Mouse (Mus musculus): ENCODE data around the gene Ank3.

Ank3 gene

DNA sequence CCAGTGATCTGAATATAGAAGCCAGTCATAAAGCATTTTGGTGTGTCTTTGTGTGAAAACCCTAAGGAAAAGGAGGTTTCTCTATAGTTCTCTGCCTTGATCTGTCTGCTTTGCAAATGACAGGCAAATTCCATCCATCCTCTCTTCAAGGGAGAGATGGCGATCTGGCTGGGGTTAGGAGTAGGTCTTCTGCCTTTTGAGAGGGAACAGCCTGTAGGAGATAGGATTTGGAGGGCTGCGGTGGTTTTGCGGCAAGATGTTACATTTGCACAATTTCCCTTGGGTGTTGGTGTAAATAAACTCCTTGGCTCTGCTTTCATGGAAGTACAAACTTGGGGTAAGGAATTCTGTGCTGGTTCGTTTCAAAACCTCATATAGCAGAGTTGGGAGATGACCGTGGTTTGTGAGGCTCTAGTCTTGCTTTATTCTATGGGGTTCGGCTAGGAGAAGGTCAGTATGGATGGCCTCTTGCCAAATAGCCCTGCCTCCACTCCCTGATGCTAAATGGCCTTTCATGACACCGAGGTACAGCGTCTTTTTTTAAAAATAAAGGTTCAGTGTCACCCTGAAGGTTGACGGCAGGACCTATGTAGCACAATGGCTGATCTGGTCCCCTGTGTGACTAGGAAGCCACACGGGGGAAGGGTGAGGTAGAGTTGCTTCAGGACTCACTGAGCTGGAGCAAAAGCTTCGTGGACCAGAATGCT is 309.4 kb downstream of the Ank3 start:
- DNase-seq (ENCODE audit: low read depth in 2 of 2, low spot score in 2 of 2): no peak

DNA sequence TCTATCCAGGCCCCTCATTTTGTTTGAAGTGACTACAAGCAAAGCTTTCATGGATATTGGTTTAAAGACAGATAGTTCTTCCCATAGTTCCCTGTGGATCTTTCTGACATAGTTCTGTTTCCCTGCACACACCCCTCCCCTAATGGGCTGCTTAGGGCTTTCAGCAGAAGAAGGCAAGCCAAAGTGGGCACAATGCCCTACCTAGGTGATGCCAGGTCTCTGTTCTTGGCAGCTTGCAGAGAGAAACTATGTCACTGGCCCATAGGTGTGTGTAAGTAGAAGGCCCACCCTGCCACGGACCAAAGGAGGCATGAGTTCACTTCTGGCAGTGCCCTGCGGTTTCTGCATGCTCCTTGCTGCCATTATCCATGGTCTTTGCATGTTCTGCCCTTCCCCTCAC is 311.1 kb downstream of the Ank3 start:
- DNase-seq (ENCODE audit: low read depth in 2 of 2, low spot score in 2 of 2): no peak

- DNase-seq (ENCODE audit: low read depth in 2 of 2, low spot score in 2 of 2): no peak
Measured at GRCm38 (mm10) chr10:69710802-69711201, 312.2 kb downstream of the Ank3 start.

DNA sequence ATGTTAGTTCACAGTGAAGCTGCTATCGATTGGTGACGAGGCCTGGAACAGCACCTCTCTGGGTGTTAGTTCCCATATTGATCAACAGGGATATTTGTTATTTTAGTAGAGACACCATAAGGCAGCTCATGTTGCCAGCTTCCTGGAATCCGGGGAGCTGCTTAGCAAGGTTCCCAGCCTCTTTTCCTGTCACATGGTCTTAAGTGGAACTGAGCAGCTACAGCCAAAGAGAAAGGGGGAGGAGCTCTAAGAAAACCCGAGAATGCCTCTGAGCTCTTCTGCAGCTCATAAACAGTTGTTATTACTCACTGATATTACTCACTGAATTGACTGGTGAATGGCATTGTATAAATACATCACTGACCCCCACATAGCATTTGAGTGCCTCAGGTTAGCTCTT is 318.3 kb downstream of the Ank3 start:
- no peak for DNase-seq (ENCODE audit: low read depth in 2 of 2, low spot score in 2 of 2)

DNA sequence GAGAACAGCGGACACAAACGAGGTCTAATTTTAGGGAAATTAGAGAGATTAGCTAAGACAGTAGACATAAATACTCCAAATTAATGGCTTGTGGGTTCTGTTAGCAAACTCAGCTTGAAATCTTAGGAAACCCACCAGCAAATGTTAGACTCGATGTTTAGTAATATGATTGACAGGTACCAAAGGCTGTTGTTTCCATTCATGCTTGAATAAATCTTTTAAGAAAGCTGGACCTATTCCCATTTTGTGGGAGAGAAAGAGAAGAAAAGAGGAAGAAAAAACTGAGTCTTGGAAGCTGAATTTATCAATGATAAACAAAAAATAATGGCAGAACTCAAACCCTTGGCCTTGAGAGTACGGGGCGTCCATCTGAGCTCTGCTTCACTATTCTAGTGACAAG is 320.8 kb downstream of the Ank3 start:
- DNase-seq (ENCODE audit: low read depth in 2 of 2, low spot score in 2 of 2): no peak

DNA sequence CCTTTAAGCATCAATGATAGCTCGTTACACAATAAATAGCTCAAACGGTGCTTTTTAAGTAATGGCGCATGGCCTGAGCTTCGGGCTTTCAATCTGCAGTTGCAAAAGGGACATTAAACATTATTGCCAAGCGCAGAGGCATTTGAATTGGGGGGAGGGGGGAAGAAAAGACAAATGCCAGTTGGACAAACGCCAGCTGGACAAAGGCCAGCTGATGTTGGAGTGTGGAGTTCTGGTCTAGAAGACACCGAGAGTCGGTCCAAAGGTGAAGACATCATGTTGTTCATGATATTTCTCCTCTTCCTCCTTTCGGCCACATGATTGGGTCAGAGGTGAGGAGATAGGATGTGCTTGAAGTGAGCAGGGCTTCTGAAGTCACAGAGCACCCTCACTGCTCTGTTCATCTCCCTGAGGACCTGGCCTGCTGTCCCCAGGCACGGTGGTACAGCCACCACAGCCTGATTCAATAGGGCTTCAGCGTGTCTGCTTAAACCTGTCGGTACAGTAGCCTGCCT is 321.4 kb downstream of the Ank3 start:
- DNase-seq (ENCODE audit: low read depth in 2 of 2, low spot score in 2 of 2): no peak

GRCm38 (mm10) chr10:69720452-69720851 is 321.9 kb downstream of the Ank3 start:
- DNase-seq (ENCODE audit: low read depth in 2 of 2, low spot score in 2 of 2): no peak

DNA sequence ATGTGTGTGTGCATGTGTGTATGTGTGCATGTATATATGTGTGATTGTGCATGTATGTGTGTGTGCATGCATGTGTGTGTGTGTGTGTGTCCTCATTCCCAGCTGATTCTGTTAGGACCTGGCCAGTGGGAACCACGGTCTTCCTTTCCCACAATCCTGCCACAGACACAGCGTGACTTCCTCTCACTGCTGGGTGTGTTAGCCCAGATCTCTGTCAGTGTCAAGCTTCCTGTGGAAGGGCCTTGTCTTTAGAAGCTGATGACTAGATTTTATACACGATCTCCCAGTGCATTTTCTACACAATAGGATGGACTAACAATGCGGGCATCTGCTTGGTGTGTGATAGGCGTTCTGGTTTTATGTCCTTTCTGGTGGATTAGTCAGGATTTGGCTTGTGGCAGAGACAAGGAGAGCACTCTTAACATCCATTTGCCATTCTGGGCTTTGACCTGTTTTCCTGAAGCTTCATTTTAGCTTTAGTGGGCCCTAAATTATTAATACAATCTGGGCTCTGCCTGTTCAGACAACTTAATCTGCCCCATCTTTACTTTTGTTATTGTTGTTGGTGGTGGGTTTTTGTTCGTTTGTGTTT is 322.4 kb downstream of the Ank3 start:
- no peak for DNase-seq (ENCODE audit: low read depth in 2 of 2, low spot score in 2 of 2)

GRCm38 (mm10) chr10:69724159-69724558 is 325.6 kb downstream of the Ank3 start:
- DNase-seq (ENCODE audit: low read depth in 2 of 2, low spot score in 2 of 2): no peak

DNA sequence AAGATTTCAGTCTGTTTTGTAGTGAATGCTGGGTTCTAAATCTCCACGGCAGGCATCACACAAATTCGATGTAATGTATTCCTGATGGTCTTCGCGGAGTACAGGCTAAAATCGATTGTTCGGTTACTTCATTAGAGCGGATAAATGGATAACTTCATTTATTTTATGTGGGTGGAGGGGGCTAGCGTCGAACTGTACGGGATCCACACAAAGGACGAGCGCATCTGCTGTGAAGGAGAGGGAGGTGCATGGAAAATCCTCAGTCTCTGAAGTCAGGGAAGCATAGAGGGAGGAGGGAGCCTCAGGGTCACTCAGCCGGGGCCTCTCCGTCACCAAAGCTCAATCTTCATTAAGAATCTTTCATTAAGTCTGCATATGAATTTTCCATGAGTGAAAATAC is 326.5 kb downstream of the Ank3 start:
- no peak for DNase-seq (ENCODE audit: low read depth in 2 of 2, low spot score in 2 of 2)

DNA sequence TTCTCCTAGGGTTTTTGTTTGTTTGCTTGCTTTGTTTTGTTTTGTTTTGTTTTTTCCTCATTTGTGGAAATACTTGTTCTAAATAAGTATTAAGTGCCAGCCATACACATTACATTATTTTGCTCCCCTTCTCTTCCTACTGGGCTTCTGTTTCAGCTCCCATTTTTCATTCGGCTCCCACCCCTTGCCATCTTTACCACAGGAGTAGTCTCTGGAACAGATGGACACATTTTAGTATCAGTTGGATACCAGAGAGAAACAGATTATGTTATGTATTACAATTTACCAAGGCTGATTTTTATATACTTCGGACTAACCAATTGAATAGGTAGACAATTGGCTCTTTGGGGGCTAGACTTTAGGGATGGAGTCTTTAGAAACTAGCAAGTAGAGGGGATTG is 327.7 kb downstream of the Ank3 start:
- DNase-seq (ENCODE audit: low read depth in 2 of 2, low spot score in 2 of 2): no peak

DNA sequence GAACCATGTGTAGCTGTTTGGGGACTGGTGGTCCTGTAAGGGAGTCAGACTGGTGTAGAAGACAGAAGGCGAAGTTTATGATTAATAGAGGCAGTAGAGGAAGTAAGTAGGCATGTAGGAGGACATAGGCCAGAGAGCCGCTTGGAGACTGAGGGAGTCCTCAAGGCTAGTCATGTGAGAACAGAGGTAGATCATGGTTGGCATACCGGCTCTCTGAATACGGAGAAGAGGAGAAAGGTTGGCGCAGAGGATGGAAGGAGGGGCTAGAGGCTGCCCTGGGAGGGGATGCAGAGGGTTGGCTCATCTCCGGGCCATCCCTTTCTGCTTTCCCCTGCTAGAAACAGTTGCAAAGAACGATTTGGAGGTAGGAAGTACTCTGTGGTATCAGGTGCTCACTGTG is 328.2 kb downstream of the Ank3 start:
- DNase-seq (ENCODE audit: low read depth in 2 of 2, low spot score in 2 of 2): no peak

DNA sequence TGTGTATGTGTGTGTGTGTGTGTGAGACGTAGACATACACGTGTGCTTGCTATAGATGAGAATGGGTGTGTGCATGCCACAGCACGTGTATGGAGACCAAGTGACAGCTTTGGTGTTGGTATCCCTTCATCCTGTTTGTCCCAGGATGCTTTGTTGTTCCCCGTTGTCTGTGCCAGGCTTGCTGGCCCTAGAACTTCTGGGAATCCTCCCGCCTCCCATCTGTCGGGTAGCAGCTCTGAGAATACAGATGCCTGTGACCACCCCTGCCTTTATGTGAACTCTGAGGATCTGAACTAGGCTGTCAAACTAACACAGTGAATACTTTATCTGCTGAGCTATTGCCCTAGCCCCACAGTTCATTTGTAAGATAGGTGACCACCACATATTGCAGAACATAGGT is 330.3 kb downstream of the Ank3 start:
- no peak for DNase-seq (ENCODE audit: low read depth in 2 of 2, low spot score in 2 of 2)

DNA sequence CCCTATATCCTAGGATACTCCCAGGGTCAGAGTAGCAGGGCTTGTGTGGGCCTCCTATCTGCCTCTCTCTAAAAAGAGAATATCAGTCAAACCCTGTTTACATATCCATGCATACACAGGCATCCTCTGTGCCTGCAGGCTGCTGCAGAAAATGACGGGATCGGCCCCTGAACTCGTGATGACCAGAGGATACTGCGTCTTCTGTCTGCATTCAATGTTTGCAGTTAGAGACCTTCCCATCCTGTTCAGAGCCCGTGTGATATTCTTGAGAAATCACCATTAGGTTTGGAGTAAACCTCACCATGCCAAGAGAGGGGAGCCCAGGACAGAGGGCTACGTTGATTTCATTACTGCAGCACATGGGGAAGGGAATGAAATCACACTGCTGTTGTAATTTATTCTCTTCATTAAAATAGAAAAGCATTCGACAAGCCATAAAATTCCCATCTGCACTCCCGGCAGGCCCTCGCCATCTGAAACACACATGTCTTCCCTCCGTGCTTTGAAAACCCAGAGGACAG is 331.8 kb downstream of the Ank3 start:
- no peak for DNase-seq (ENCODE audit: low read depth in 2 of 2, low spot score in 2 of 2)

- no peak for DNase-seq (ENCODE audit: low read depth in 2 of 2, low spot score in 2 of 2)
Measured at GRCm38 (mm10) chr10:69731341-69731740, 332.8 kb downstream of the Ank3 start.

DNA sequence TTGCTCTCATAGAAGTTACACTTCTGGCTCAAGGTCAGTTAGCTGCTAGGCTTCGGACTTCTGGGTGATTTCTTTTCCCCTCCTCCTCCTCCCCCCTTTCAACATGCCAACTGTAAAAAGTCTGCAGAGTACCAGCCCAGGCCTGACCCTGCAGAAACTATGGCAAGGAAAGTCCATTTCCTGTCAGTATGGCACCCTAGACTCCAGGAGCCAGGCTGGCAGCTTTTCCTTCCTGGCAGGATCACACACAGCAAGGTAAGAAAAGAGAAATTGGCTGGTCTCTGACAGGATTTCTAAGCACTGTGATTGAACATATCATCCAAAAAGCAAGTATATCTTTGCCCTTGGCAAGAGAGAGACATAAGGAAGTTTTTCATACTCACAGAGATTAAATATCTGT is 333.3 kb downstream of the Ank3 start:
- no peak for DNase-seq (ENCODE audit: low read depth in 2 of 2, low spot score in 2 of 2)

DNA sequence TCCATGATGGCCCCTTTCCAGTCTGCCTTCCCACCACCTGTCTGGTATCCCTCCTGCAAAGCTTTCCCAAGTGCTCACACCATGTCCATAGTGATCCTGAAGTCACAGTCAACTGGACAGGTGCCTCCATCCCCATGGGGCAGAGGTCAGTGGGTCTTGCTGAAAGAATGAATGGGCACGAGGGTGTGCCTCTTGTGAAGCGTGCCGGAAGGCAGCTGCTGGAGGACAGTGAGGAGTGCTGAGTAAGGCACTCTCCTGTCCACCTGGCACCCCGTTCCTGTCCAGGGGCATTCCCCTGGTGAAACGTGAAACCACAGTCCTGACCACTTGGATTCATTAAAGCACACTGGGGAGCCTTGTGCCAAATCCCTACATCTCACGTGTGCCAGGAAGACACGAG is 337.7 kb downstream of the Ank3 start:
- DNase-seq (ENCODE audit: low read depth in 2 of 2, low spot score in 2 of 2): no peak

- DNase-seq (ENCODE audit: low read depth in 2 of 2, low spot score in 2 of 2): no peak
Measured at GRCm38 (mm10) chr10:69738741-69739271, 340.2 kb downstream of the Ank3 start.

- no peak for DNase-seq (ENCODE audit: low read depth in 2 of 2, low spot score in 2 of 2)
Measured at GRCm38 (mm10) chr10:69742528-69742927, 344.0 kb downstream of the Ank3 start.

GRCm38 (mm10) chr10:69744181-69744580 is 345.6 kb downstream of the Ank3 start:
- DNase-seq (ENCODE audit: low read depth in 2 of 2, low spot score in 2 of 2): no peak

DNA sequence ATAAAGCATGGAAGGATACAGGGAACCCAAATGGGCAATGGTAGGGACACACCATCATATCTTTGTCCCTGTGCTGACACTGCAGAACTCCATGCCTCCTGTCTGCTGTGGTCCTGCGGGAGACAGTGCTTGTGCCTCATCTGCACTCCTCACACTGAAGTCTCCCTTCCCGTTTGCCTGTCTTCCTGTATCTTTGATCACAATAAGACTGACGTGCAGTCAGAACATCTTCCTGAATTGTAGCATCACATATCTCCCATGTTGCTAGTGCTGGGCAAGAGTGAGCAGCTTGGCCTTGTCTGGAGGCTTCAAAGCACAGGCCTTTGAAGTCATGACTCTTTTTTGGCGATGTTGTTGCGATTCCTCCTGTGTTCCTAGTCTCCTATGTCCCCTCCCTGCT is 346.3 kb downstream of the Ank3 start:
- no peak for DNase-seq (ENCODE audit: low read depth in 2 of 2, low spot score in 2 of 2)

- DNase-seq (ENCODE audit: low read depth in 2 of 2, low spot score in 2 of 2): no peak
Measured at GRCm38 (mm10) chr10:69746322-69746721, 347.7 kb downstream of the Ank3 start.

Measured in CD8-positive naive resting alpha-beta T cell, adult 2 months (primary cell).